Mouse (Mus musculus): ENCODE results near the gene Fam25c. TPM values are rescaled to one million over a fixed set of nuclear protein-coding genes. Genes with fewer than 3 reads are reported as not detected.

Fam25c gene
- polyA plus RNA-seq, 1 experiment from 2014 or later = not detected

DNA sequence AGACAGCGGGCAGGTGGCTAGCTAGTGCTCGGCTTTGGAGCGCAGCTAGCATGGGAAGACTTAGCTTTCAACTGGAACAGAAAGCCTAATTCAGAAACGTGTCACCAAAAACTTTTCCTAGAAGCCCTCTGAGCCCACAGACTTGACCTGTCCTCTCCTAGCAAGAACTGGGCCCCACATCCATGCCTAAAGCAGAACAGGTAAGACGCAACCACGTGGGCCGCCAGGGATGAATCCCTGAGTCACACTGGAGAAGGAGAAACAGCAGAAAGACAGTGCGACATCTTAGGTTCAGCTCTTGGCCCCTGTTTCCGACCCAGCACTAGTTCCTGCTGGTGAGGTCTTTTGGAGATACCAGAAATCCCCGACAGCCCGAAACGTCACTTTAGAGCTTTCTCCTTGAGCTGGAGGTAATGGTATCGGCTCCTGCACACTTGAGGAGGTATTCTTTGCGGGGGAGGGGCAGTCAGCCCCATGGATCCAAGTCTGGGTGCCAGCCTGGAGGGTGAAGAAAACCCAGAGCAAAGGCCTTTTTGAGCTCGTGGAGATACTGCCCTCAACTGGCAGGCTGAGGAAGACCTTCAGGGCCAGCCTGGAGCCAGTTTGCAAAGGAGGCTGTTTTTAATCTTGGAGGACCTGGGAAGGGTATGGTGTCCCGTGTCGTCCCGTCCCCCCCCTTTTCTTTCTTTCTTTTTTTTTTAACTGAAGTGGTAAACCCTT lies 7.7 kb upstream of the Fam25c start:
- Histone ChIP-seq H3K9ac (peak overlapping the region; percentile 78; the same call in 1 of the 2 replicates), H3K4me2 (peak overlapping the region; percentile 90), H3K4me1 (replicated peaks) (peaks cover 15% of the 10 kb centered on the region), H3K36me3 (no peaks in the 10 kb centered on the region), H3K27ac (no peak overlapping the region), H3K27me3 (0 out of 2 replicates have a peak, but pooled peaks cover 3% of the 10 kb centered on the region), H3K4me3 (peak overlapping the region; percentile 46), H3K9me3 (no peaks in the 10 kb centered on the region)
- peak; percentile 67 for ATAC-seq (ENCODE audit: low FRiP score)
- WGBS = 31% methylated on average over 18 of the region's 18 CpGs

DNA sequence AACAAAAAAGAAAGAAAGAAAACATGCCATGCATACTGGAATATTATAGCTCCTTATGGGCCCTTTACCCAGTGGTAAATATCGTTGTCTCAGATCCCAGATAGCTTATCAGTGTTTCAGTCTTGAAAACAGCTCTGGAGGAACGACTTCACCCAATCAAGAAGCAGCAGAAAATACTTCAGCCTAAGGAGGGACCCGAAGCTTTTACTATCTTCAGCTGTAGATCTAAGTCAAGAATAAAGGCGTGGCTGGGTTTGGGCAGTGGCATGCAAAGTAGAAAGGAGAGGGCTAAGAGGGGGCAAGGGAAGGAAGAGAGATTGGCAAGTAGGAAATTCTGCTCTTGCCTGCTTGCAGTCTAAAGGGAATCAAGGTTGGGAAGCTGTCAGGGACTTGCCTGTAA lies 6.9 kb upstream of the Fam25c start:
- Histone ChIP-seq H3K9me3 (no peaks in the 10 kb centered on the region), H3K9ac (no peak overlapping the region), H3K4me1 (replicated peaks) (peaks cover 15% of the 10 kb centered on the region), H3K36me3 (no peaks in the 10 kb centered on the region), H3K27me3 (0 out of 2 replicates have a peak, but pooled peaks cover 3% of the 10 kb centered on the region), H3K4me3 (no peak overlapping the region), H3K27ac (no peak overlapping the region), H3K4me2 (no peak overlapping the region)
- 85% methylated on average over 4 of the region's 4 CpGs for WGBS
- no peak for ATAC-seq (ENCODE audit: low FRiP score)

DNA sequence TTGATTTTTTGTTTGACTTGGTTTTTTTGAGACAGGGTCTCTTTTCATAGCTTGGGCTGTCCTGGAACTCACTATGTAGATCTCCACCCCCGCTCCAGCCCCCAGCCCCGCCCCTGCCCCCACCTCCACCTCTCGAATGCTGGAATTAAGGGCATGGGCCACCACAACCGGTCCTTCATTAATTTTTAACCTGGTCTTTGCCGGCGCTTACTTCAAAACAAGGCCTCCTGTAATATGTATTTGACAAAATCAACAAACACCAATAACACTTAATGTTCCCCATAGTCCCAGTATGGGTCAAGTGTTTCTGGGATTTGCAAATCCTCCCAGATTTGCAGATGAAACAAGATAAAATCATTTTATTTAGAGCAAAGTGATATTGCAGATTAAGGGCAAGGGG lies 5.0 kb upstream of the Fam25c start:
- H3K4me1 ChIP-seq (replicated peaks) = peaks cover 15% of the 10 kb centered on the region
- no peak overlapping the region for H3K4me3 ChIP-seq
- H3K4me2 ChIP-seq = no peak overlapping the region
- H3K36me3 ChIP-seq = no peaks in the 10 kb centered on the region
- WGBS = 42% methylated on average over 6 of the region's 6 CpGs
- ATAC-seq (ENCODE audit: low FRiP score) = no peak
- no peaks in the 10 kb centered on the region for H3K9me3 ChIP-seq
- H3K27me3 ChIP-seq = 0 out of 2 replicates have a peak, but pooled peaks cover 3% of the 10 kb centered on the region
- no peak overlapping the region for H3K27ac ChIP-seq
- no peak overlapping the region for H3K9ac ChIP-seq

DNA sequence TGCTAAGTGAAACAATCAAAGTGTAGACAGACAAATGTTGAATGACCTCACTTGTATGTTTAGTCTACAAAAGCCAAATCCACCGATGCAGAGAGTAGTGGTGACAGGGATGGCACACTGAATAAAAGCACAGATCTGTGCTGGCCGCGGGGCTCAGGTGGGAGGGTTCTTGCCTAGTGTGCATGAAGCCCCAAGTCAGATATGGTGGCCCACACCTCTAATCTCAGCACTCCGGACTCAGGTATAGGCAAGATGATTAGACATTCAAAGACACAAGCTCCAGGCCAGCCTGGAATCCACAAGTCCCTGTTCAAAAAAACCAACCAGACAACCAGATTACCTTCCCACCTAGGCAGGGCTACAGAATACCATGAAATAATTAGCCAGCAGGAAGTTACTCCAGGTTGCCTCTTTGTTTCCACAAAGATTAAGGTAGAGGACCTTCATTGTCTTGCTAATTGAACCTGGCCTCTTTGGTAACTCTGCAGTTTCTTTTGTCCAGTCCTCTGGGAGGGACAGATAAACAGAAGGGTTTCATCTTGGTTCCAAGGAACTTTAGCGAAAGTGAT lies 4.5 kb upstream of the Fam25c start:
- H3K4me2 ChIP-seq = no peak overlapping the region
- 0 out of 2 replicates have a peak, but pooled peaks cover 3% of the 10 kb centered on the region for H3K27me3 ChIP-seq
- H3K4me1 ChIP-seq (replicated peaks) = peaks cover 15% of the 10 kb centered on the region
- no peak for ATAC-seq (ENCODE audit: low FRiP score)
- H3K9me3 ChIP-seq = no peaks in the 10 kb centered on the region
- no peak overlapping the region for H3K4me3 ChIP-seq
- 59% methylated on average over 5 of the region's 5 CpGs for WGBS
- no peak overlapping the region for H3K27ac ChIP-seq
- H3K9ac ChIP-seq = no peak overlapping the region
- no peaks in the 10 kb centered on the region for H3K36me3 ChIP-seq

DNA sequence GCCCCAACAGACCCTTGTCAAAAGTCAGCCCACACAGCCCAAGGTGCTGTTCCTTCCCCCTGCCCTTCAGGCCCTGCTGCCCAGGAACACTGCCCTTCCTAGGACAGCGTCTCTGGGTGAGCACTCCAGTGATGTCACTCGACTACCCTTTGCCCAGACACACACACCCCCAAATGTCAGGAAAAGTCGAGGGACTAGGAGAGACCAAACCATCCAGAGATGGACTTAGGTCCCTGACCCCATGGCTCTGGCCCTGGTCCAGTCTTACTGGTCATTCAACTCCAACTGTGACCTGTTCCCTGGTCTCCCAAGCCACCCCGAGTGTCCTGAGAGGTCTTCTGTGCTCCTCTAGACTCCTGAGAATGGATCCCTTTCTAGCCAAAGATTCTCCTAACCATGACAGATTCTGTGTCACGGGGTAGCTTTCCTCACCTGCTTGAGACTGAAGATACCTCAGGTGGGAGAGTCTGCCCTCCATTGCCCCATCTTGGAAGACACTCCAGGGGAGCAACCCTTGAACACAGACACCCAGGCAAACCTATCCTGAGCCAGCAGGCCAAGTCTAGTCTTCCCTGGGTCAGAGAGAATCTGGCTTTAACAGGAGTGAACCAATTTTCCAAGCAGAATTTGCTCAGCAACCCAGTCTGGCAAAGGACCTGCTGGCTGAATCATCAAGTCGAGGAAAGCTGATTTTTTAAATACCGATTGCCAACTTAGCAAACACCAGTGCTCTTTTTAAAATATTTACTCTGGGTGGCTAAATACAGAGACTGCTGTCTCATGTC lies 2.6 kb upstream of the Fam25c start:
- Histone ChIP-seq H3K36me3 (no peaks in the 10 kb centered on the region), H3K9ac (no peak overlapping the region), H3K9me3 (no peaks in the 10 kb centered on the region), H3K27me3 (0 out of 2 replicates have a peak, but pooled peaks cover 3% of the 10 kb centered on the region), H3K27ac (no peak overlapping the region), H3K4me2 (no peak overlapping the region), H3K4me1 (replicated peaks) (no peaks in the 10 kb centered on the region), H3K4me3 (no peak overlapping the region)
- 84% methylated on average over 7 of the region's 7 CpGs for WGBS
- ATAC-seq (ENCODE audit: low FRiP score) = no peak

DNA sequence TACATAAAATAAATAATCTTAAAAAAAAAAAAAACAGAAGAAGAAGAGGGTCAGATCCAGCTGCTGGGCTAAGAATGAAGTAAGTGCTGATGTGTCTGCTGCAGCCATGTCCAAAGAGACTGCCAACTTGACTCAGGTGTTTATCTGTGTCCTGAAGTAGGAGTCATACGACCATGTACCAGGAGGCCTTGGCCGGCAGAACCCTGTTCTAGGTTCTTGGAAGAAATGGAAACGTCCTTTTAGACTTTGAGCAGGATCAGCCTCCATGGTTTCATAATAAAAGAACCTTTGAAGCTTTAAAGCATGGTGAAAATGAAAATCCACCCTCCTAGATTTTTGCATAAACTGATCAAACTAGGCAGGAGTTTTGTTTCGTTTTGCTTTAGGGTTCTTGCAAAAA lies 777 bp downstream of the Fam25c start:
- no peaks in the 10 kb centered on the region for H3K36me3 ChIP-seq
- no peak overlapping the region for H3K27ac ChIP-seq
- ATAC-seq (ENCODE audit: low FRiP score) = no peak
- no peaks in the 10 kb centered on the region for H3K9me3 ChIP-seq
- no peaks in the 10 kb centered on the region for H3K4me1 ChIP-seq (replicated peaks)
- H3K4me3 ChIP-seq = no peak overlapping the region
- no peaks in the 10 kb centered on the region for H3K27me3 ChIP-seq
- 89% methylated on average over 4 of the region's 4 CpGs for WGBS
- H3K9ac ChIP-seq = no peak overlapping the region
- no peak overlapping the region for H3K4me2 ChIP-seq

DNA sequence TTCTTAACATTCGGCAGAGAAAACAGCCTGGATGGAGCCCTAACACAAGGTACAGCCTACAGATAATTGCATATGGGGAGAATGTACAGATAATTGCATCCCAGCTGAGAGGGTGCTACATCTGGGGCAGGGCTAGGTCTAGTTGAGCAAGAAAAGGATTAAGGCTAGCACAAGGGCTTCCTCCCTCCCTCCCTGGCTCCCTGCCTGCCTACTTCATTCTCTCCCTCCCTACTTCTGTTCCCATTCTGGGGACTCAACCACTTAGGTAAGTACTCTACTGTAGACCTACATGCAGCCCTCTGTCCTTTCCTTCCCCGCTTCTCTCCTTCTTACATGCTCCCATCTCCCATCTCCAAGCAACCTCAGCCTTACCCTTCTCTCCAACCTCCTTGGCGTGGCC lies 1.9 kb downstream of the Fam25c start:
- WGBS = 90% methylated on average over 3 of the region's 3 CpGs
- Histone ChIP-seq H3K4me1 (replicated peaks) (no peaks in the 10 kb centered on the region), H3K27ac (no peak overlapping the region), H3K4me2 (no peak overlapping the region), H3K9me3 (no peaks in the 10 kb centered on the region), H3K36me3 (no peaks in the 10 kb centered on the region), H3K27me3 (no peaks in the 10 kb centered on the region), H3K9ac (no peak overlapping the region), H3K4me3 (no peak overlapping the region)
- no peak for ATAC-seq (ENCODE audit: low FRiP score)

DNA sequence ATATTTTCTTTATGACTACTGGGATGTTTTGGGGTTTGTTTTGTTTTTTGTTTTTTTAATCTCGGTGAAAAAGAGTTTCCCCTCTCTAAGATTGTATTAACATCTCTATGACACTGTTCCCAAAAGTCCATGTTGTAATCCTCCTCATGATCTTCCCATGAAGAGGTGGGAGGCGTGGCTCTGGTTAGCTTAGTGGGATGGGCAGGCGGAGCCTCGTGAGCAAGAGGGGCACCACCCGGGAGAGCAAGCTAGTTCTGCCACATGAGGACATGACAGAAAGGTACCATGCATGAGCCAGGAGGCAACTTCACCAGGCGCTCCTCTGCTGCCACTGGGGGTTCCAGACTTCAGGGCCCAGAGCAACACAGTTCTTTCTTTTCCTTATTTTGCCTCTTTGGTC lies 2.7 kb downstream of the Fam25c start:
- 60% methylated on average over 6 of the region's 6 CpGs for WGBS
- Histone ChIP-seq H3K27ac (no peak overlapping the region), H3K4me3 (no peak overlapping the region), H3K36me3 (no peaks in the 10 kb centered on the region), H3K9me3 (no peaks in the 10 kb centered on the region), H3K4me2 (no peak overlapping the region), H3K9ac (no peak overlapping the region), H3K27me3 (no peaks in the 10 kb centered on the region), H3K4me1 (replicated peaks) (no peaks in the 10 kb centered on the region)
- ATAC-seq (ENCODE audit: low FRiP score) = no peak

DNA sequence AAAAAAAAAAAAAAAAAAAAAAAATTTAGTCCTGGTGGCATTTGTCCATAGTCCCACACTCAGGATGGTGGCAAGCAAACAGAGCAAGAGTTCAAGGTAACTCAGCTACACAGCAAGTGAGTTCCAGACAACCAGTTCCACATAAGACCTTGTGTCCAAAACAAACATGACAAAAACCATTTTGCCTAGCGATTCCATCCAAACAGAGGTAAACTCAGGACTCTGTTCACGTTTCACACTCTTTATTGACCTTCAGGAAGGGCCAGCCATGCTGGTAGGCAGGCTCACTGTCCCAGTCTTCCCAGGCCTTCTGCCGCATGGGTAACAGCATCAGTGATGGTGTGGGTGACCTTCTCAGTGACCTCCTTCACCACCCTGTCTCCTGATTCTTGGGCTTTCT lies 3.6 kb downstream of the Fam25c start:
- Histone ChIP-seq H3K36me3 (no peaks in the 10 kb centered on the region), H3K4me2 (no peak overlapping the region), H3K9me3 (no peaks in the 10 kb centered on the region), H3K4me1 (replicated peaks) (no peaks in the 10 kb centered on the region), H3K27ac (no peak overlapping the region), H3K9ac (no peak overlapping the region), H3K27me3 (no peaks in the 10 kb centered on the region), H3K4me3 (no peak overlapping the region)
- ATAC-seq (ENCODE audit: low FRiP score) = no peak
- 58% methylated on average over 3 of the region's 3 CpGs for WGBS

DNA sequence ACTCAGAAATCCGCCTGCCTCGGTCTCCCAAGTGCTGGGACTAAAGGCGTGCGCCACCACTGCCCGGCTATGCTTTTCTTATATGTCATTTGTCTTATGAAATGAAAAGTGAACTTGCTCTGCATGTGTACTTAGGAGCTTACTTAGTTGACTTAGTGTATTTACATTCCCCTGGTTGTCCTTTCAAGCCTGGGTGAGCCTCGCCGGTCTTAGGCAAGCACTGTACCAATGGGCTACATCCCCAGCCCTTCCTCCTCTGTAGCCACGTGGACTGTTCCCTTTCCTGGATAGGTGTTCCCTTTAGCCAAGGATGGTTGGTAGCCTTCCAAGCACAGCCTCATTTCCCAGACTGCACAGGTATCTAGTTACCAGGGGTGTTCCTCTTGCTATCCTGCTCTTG lies 6.2 kb downstream of the Fam25c start:
- Histone ChIP-seq H3K9ac (no peak overlapping the region), H3K9me3 (no peaks in the 10 kb centered on the region), H3K27me3 (no peaks in the 10 kb centered on the region), H3K4me1 (replicated peaks) (no peaks in the 10 kb centered on the region), H3K4me3 (no peak overlapping the region), H3K27ac (no peak overlapping the region), H3K4me2 (no peak overlapping the region), H3K36me3 (peaks cover 9% of the 10 kb centered on the region)
- no peak for ATAC-seq (ENCODE audit: low FRiP score)
- 86% methylated on average over 8 of the region's 8 CpGs for WGBS

DNA sequence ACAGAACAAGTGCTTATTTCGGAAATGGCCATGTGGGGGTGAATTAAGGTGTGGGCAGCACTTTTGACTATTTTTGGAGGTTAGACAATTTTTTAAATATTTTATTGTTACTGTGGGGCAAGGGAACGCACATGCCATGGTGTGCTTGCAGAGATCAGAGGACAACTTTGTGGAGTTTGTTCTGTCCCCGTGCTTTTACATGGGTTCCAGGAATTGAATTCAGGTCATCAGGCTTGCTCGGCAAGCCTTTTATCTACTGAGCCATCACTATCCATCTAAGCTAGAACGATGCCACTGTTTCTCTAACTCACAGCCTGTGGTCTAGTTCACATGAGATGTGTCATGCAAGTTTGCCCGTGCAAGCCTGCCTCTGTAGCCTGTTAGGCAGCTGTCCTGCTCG lies 6.9 kb downstream of the Fam25c start:
- Histone ChIP-seq H3K9ac (no peak overlapping the region), H3K4me1 (replicated peaks) (no peaks in the 10 kb centered on the region), H3K27me3 (no peaks in the 10 kb centered on the region), H3K4me3 (no peak overlapping the region), H3K9me3 (no peaks in the 10 kb centered on the region), H3K36me3 (peaks cover 12% of the 10 kb centered on the region), H3K27ac (no peak overlapping the region), H3K4me2 (no peak overlapping the region)
- no peak for ATAC-seq (ENCODE audit: low FRiP score)
- WGBS = 85% methylated on average over 7 of the region's 7 CpGs

DNA sequence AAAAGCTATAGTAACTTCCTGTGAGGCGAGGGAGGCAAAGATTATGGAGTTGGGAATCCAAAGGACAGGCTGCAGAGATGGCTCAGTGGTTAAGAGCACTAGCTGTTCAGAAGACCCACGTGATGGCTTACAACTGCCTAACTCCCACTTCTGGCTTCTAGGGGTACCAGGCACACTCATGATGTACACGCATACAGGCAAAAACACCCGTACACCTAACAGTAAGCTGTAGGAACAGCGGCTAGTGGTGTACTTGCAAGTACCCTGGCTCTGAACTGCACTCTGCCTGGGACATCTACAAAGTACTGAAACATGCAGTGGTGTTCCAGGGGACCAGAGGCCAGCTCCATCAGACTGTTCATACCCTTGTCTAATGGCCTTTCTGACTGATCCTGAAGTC lies 8.1 kb downstream of the Fam25c start:
- no peak overlapping the region for H3K4me3 ChIP-seq
- H3K4me1 ChIP-seq (replicated peaks) = no peaks in the 10 kb centered on the region
- peaks cover 23% of the 10 kb centered on the region for H3K36me3 ChIP-seq
- H3K27me3 ChIP-seq = no peaks in the 10 kb centered on the region
- ATAC-seq (ENCODE audit: low FRiP score) = no peak
- WGBS = 94% methylated on average over 5 of the region's 5 CpGs
- H3K4me2 ChIP-seq = no peak overlapping the region
- no peak overlapping the region for H3K9ac ChIP-seq
- H3K9me3 ChIP-seq = no peaks in the 10 kb centered on the region
- H3K27ac ChIP-seq = no peak overlapping the region

Measured in hindbrain, embryonic 13.5 days (tissue).